Mouse (Mus musculus): ENCODE measurements around the gene Spic.

The Spic gene

DNA sequence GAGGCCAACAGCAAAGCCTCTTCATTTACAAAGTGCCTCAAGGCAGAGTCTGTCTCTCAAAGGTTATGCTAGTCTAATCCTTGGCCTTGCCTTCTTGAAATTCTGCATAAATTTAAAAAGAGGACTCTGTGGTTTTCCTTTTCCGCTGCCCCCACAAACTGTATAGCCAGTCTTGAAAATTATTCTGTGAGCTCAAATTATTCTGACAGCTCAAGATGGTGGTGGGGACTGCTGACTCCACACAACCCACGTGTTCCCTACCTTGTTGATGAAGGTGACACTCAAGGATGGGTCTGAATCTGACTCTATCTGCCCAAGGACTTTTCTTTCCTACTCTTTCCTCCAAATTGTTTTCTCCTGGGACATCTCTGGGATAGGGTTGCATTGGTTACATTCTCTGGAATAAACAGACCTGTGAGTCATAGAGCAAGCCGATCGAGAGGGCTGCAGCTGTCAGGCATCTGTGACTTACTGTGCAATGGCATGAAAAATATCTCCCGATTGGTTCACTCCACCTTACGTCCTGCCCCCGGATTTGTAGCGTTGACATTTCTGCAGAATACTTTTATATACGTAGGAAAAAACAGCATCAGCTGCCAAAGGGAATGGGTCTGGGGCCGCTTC is 53.4 kb downstream of the Spic start:
- no peak for DNase-seq

DNA sequence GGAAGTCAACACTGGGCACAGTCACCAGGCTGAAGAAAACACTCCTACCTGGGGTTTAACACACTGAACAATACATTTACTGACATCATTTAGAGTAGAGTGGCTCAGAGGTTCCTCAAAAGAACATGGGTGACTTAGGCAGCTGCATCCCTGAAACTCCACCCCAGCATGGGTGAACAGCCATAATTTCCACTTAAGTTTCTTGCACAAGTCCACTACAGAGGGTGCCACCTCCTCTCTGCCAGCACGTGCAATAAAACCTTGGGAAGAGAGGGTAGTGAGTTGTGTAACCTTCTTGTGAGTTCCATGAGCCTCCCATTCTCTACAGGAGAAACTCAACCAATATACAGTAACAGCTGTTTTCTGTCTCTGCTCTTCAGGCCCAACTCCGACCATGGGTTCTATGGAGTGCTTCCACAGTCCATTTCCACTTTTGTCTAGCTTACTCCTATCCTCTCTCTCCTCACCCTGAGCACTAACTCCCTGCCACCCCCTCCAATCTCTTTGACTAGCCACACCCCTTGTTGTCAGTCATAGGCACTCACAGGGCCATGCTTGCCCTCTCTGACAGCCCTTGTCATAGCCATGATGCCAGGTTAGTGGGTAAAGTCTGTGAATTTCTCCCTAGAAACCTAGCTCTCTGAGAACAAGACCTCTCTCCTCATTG is 54.0 kb downstream of the Spic start:
- no peak for DNase-seq

GRCm38 (mm10) chr10:88627052-88627451 is 57.8 kb downstream of the Spic start:
- DNase-seq, result peak; percentile 50

- no peak for DNase-seq
Measured at GRCm38 (mm10) chr10:88626176-88626575, 58.6 kb downstream of the Spic start.

All from retina, postnatal 1 day (tissue).